Mouse (Mus musculus): ENCODE results near the gene Zfp648. TPM values are rescaled to one million over a fixed set of nuclear protein-coding genes. Genes with fewer than 3 reads are reported as not detected.
A peak's percentile ranks its signal among the peaks of the same experiment; 100 is the strongest.

Zfp648 gene
- polyA plus RNA-seq, 1 experiment from 2014 or later = 0.39 TPM

DNA sequence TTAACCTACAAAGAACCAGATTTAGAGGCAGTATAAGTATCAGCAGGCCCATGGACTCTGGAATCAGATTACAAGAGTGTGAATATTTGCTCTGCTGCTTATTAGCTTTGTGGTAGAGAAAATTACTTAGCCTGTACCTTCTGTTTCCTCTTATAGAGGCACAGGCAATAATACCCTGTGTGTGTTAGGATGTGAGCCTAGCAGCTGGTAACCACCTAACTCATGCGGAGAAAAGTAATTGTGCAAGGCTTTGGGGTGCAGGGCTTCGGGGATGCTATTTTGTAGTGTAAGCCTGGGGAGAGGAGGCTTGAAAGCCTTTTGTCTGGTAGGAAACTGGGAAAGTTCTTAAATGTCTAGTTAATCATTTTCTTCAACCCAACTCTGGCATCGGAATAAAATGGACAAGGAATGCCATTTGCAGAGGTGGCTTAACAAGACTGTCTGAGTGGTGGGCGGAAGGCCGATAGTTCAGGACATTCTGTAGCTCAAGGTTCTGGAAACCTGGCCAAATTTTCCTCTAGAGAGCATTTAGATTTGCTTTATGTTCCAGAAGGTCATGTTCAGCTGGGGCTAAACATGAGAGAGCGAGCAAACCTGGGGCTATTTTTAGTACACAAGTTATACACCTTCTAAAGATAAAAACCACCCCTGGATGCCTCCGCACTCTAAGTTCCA, 17.8 kb upstream of the Zfp648 start:
- Histone ChIP-seq H3K4me1 (replicated peaks) (no peaks in the 10 kb centered on the region), H3K27me3 (no peaks in the 10 kb centered on the region), H3K27ac (replicated peaks) (no peak overlapping the region), H3K36me3 (no peaks in the 10 kb centered on the region), H3K9me3 (no peaks in the 10 kb centered on the region), H3K4me3 (no peak overlapping the region), H3K9ac (no peak overlapping the region), H3K4me2 (no peak overlapping the region)
- ATAC-seq (ENCODE audit: low read depth) = no peak
- WGBS = 82% methylated on average over 7 of the region's 7 CpGs

- no peaks in the 10 kb centered on the region for H3K36me3 ChIP-seq
- no peak overlapping the region for H3K27ac ChIP-seq (replicated peaks)
- no peak overlapping the region for H3K4me2 ChIP-seq
- H3K27me3 ChIP-seq = no peaks in the 10 kb centered on the region
- no peak overlapping the region for H3K4me3 ChIP-seq
- WGBS = 90% methylated on average over 4 of the region's 4 CpGs
- H3K9me3 ChIP-seq = no peaks in the 10 kb centered on the region
- no peaks in the 10 kb centered on the region for H3K4me1 ChIP-seq (replicated peaks)
- ATAC-seq (ENCODE audit: low read depth) = no peak
- H3K9ac ChIP-seq = no peak overlapping the region
These were observed 12.8 kb upstream of the Zfp648 start for GRCm38 (mm10) chr1:154188229-154188628.

DNA sequence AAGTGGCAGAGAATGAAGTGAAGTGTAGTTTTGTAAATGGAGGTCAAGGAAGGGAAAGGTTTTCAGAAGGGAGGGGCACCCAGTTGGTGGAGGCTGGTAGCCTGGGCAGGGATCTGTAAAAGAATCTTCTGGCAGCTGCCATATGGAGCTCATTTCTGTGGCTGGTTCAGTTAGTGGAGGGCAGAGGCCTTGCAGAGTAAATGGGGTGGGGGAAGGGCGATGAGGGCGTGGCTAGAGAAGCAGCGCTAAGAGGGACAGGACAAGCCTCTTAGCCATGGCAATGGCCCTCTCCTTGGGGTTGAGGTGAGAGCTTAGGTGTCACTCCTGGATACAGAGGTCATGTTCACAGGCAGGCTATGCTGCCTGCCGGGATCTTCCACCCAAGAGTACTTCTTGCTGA, 12.4 kb upstream of the Zfp648 start:
- no peak overlapping the region for H3K9ac ChIP-seq
- H3K4me1 ChIP-seq (replicated peaks) = no peaks in the 10 kb centered on the region
- H3K27ac ChIP-seq (replicated peaks) = no peak overlapping the region
- 51% methylated on average over 4 of the region's 4 CpGs for WGBS
- H3K4me3 ChIP-seq = no peak overlapping the region
- no peaks in the 10 kb centered on the region for H3K27me3 ChIP-seq
- no peak for ATAC-seq (ENCODE audit: low read depth)
- no peak overlapping the region for H3K4me2 ChIP-seq
- H3K9me3 ChIP-seq = no peaks in the 10 kb centered on the region
- H3K36me3 ChIP-seq = no peaks in the 10 kb centered on the region

GRCm38 (mm10) chr1:154189842-154190530, 11.0 kb upstream of the Zfp648 start:
- 60% methylated on average over 14 of the region's 18 CpGs for WGBS
- ATAC-seq (ENCODE audit: low read depth) = no peak
- H3K27me3 ChIP-seq = no peaks in the 10 kb centered on the region
- H3K4me1 ChIP-seq (replicated peaks) = no peaks in the 10 kb centered on the region
- no peak overlapping the region for H3K9ac ChIP-seq
- H3K4me2 ChIP-seq = no peak overlapping the region
- no peaks in the 10 kb centered on the region for H3K36me3 ChIP-seq
- no peaks in the 10 kb centered on the region for H3K9me3 ChIP-seq
- no peak overlapping the region for H3K27ac ChIP-seq (replicated peaks)
- no peak overlapping the region for H3K4me3 ChIP-seq

GRCm38 (mm10) chr1:154198896-154199295, 2.1 kb upstream of the Zfp648 start:
- peaks cover 13% of the 10 kb centered on the region for H3K27me3 ChIP-seq
- no peaks in the 10 kb centered on the region for H3K9me3 ChIP-seq
- no peaks in the 10 kb centered on the region for H3K36me3 ChIP-seq
- WGBS = 82% methylated on average over 10 of the region's 10 CpGs
- H3K27ac ChIP-seq (replicated peaks) = no peak overlapping the region
- no peak overlapping the region for H3K4me3 ChIP-seq
- H3K9ac ChIP-seq = no peak overlapping the region
- no peak for ATAC-seq (ENCODE audit: low read depth)
- no peak overlapping the region for H3K4me2 ChIP-seq
- 0 out of 2 replicates have a peak, but pooled peaks cover 3% of the 10 kb centered on the region for H3K4me1 ChIP-seq (replicated peaks)

- ATAC-seq (ENCODE audit: low read depth) = no peak
- H3K27me3 ChIP-seq = peaks cover 41% of the 10 kb centered on the region
- 61% methylated on average over 8 of the region's 8 CpGs for WGBS
These were observed 1.6 kb downstream of the Zfp648 start for GRCm38 (mm10) chr1:154202580-154202979.

DNA sequence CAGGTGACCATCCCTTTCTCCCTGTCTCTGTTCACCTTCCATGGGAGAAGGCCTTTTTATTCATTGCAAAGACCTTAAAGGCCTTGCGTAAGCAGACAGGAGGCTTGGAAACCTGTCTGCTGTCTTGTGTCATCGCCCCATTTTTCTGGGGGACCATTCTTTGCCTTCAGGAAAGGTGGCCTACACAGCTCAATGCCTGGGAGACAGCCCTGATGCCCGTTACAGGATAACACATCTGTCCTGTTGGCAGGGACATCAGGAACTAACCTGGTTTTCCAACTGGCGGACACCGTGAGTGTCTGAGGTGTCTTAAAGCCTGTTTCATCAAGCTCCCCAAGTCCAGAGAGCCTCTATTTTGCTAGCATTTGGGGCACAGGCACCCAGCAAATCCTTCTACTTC, 2.4 kb downstream of the Zfp648 start:
- 92% methylated on average over 5 of the region's 5 CpGs for WGBS
- H3K4me3 ChIP-seq = no peak overlapping the region
- no peak overlapping the region for H3K27ac ChIP-seq (replicated peaks)
- peaks cover 15% of the 10 kb centered on the region for H3K4me1 ChIP-seq (replicated peaks)
- H3K27me3 ChIP-seq = peaks cover 41% of the 10 kb centered on the region
- ATAC-seq (ENCODE audit: low read depth) = no peak
- H3K36me3 ChIP-seq = no peaks in the 10 kb centered on the region
- H3K9me3 ChIP-seq = no peaks in the 10 kb centered on the region
- H3K4me2 ChIP-seq = no peak overlapping the region
- no peak overlapping the region for H3K9ac ChIP-seq

More at GRCm38 (mm10) chr1:154202580-154202979, 1.6 kb downstream of the Zfp648 start:
- H3K36me3 ChIP-seq = no peaks in the 10 kb centered on the region
- H3K9me3 ChIP-seq = no peaks in the 10 kb centered on the region
- no peak overlapping the region for H3K27ac ChIP-seq (replicated peaks)
- H3K4me1 ChIP-seq (replicated peaks) = peaks cover 15% of the 10 kb centered on the region
- no peak overlapping the region for H3K4me3 ChIP-seq
- H3K4me2 ChIP-seq = no peak overlapping the region
- H3K9ac ChIP-seq = no peak overlapping the region

GRCm38 (mm10) chr1:154204652-154205573, 3.9 kb downstream of the Zfp648 start:
- Histone ChIP-seq H3K4me2 (peak overlapping the region; percentile 63), H3K9me3 (no peaks in the 10 kb centered on the region), H3K4me1 (replicated peaks) (peaks cover 15% of the 10 kb centered on the region), H3K9ac (peak overlapping the region; percentile 61), H3K27me3 (peaks cover 41% of the 10 kb centered on the region), H3K27ac (replicated peaks) (no peak overlapping the region), H3K4me3 (peak overlapping the region; percentile 36), H3K36me3 (no peaks in the 10 kb centered on the region)
- WGBS = 11% methylated on average over 66 of the region's 66 CpGs
- ATAC-seq (ENCODE audit: low read depth) = peak; percentile 70

GRCm38 (mm10) chr1:154219991-154220390, 19.0 kb downstream of the Zfp648 start:
- Histone ChIP-seq H3K4me1 (replicated peaks) (peaks cover 1% of the 10 kb centered on the region; the same call in 1 of the 2 replicates), H3K27me3 (no peaks in the 10 kb centered on the region), H3K9ac (no peak overlapping the region), H3K9me3 (no peaks in the 10 kb centered on the region), H3K4me2 (no peak overlapping the region), H3K27ac (replicated peaks) (no peak overlapping the region), H3K4me3 (no peak overlapping the region), H3K36me3 (no peaks in the 10 kb centered on the region)
- no peak for ATAC-seq (ENCODE audit: low read depth)
- WGBS = 96% methylated on average over 2 of the region's 2 CpGs

DNA sequence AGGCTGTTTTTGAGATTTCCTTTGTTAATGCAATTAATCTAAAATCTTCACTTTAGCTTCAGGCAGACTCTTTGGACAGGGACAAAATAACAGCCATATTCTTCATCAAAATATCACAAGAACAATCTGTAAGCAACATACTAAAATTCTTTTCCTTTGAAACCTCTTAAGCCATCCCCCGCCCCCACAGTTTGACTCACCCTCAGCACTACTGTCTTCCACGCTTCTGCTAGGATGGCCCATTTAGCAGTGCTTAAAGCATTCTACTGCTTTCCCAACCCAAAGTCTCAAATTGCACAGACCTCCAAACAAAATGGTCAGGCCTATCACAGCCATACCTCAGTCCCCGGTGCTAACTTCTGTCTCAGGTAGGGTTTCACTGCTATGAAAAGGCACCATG, 19.6 kb downstream of the Zfp648 start:
- WGBS = 90% methylated on average over 3 of the region's 3 CpGs
- Histone ChIP-seq H3K36me3 (no peaks in the 10 kb centered on the region), H3K27me3 (no peaks in the 10 kb centered on the region), H3K9me3 (no peaks in the 10 kb centered on the region), H3K4me2 (no peak overlapping the region), H3K4me1 (replicated peaks) (no peaks in the 10 kb centered on the region), H3K27ac (replicated peaks) (no peak overlapping the region), H3K9ac (no peak overlapping the region), H3K4me3 (no peak overlapping the region)
- no peak for ATAC-seq (ENCODE audit: low read depth)

GRCm38 (mm10) chr1:154223807-154224207, 22.8 kb downstream of the Zfp648 start:
- ATAC-seq (ENCODE audit: low read depth) = peak; percentile 59; the same call in 1 of the 2 replicates
- Histone ChIP-seq H3K9ac (no peak overlapping the region), H3K27me3 (no peaks in the 10 kb centered on the region), H3K4me3 (no peak overlapping the region), H3K4me1 (replicated peaks) (no peaks in the 10 kb centered on the region), H3K36me3 (no peaks in the 10 kb centered on the region), H3K4me2 (no peak overlapping the region), H3K27ac (replicated peaks) (no peak overlapping the region), H3K9me3 (no peaks in the 10 kb centered on the region)
- 24% methylated on average over 1 of the region's 1 CpGs for WGBS

DNA sequence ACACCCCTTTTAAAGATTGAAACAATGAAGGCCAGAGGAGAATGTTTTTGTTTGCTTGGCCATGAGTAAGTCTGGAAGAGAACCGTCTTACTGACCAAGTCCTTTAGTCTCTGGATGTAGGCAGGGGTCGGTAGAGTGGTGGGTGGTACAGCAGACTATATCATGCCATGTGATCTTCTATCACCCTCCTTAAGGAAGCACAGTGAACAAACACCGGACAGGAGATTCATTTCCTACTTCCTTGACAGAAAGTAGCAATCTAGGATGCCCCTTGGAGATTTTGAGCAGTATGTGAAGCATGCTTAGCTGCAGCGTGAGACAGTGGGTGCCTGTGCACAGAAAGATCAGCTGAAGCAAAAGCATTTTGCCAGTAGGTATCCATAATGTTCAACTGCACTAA, 31.6 kb downstream of the Zfp648 start:
- WGBS = 81% methylated on average over 4 of the region's 4 CpGs
- Histone ChIP-seq H3K4me3 (no peak overlapping the region), H3K36me3 (no peaks in the 10 kb centered on the region), H3K4me1 (replicated peaks) (no peaks in the 10 kb centered on the region), H3K4me2 (no peak overlapping the region), H3K27me3 (no peaks in the 10 kb centered on the region), H3K9me3 (no peaks in the 10 kb centered on the region), H3K9ac (no peak overlapping the region), H3K27ac (replicated peaks) (no peak overlapping the region)
- ATAC-seq (ENCODE audit: low read depth) = no peak

Measured in neural tube, embryonic 13.5 days (tissue).